Mouse (Mus musculus) 416B (cell line): Measurements from ENCODE around the gene Diras2.

ENCODE experiments used
- DNase-seq: peaks from one replicate; pipeline ENCODE4 v3.0.0; 2011; ENCODE audit warnings: low read depth

The Diras2 gene

DNA sequence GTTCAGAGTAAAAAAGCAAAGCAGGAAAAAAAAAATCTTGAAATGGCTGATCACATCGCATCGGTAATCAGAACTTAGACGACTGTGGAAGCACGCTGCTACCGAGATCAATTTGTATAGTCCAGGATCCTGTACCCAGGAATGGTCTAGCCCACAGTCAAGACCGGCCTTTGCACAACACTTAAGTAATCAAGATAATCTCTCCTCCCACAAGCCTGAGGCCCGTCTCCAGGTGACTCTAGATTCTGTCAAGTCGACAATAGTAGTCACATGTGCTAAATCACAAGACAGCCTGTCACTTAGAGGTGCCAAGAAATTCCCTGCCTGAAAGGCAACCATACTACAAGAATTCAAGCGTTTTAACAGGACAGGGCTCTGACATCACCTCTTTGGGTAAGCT, at the start of gene Diras2:
Gene Diras2, minus strand, starts transcription at position 159 of the 400 bp plus-strand sequence.
- no peak for DNase-seq

DNA sequence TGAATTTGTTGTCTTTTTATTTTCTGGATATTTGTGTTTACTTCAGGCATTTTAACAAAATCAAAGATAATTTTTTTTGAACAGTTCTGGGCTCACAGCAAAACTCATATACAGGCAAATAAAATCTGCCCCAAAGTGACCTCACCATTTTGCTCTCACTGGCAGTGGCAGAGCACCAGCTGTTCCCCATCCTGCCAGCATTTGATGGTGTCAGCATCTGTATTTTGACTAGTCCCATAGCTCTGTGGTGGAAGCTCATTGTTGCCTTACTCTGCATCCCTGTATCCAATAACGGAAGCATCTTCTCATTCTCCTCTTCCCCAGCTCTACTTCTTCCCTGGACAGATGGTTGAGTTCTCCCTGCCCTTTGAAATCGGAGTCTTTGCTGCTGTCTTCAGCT, 47.7 kb upstream of the Diras2 start:
- DNase-seq = no peak

- no peak for DNase-seq
Observed at GRCm38 (mm10) chr13:52577939-52578338, 46.9 kb upstream of the Diras2 start.

GRCm38 (mm10) chr13:52577326-52577920, 46.3 kb upstream of the Diras2 start:
- no peak for DNase-seq

DNA sequence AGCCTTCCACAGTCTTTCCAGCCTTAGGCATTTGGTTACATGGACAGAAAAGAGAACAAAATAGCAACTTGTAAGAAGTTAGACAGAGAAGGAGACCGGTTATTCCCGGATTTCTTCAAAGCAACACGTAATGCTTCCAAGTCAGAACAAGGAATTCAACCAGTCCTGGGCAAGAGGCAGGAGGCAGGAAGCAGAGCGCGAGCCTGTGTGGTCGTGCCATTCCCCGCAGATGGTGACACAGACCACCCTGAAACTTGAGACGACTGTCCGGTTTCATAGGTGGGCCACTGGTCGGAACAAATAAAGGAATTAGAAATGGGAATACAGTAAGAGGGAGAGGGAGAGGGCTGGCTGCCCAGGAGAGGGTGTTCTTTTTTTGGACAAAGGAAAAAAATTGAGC, 45.8 kb upstream of the Diras2 start:
- no peak for DNase-seq

DNA sequence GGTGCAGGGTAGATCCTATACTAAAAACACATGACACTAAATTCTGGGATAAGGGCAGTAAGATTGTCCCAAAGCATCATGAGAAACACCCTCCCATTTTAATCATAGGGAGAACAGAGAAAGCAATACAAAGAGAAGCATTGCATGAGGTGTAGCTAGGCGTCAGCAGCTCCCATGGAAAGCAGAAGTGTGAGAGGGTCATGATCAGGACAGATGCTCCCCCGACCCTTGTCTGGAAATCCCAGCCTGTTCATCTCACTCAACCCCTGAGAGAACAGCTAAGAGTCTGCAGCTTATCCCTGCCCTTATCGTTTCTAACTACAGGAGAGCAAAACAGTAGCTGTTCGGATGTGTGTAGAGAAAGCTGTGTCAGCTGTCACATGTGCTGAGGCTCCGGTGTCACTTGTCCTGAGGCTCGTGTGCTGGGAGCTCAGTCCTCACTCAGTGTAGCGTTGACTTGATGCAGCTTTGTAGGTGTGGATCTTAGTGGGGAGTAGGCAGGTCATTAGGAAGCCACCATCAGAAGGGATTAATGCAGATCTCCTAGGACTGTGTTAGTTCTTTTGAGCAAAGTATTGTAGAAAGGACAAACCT, 45.0 kb upstream of the Diras2 start:
- DNase-seq = no peak

- DNase-seq = no peak
Observed at GRCm38 (mm10) chr13:52575483-52575882, 44.4 kb upstream of the Diras2 start.

- DNase-seq = peak; percentile 46
Observed at GRCm38 (mm10) chr13:52574311-52574710, 43.2 kb upstream of the Diras2 start.

DNA sequence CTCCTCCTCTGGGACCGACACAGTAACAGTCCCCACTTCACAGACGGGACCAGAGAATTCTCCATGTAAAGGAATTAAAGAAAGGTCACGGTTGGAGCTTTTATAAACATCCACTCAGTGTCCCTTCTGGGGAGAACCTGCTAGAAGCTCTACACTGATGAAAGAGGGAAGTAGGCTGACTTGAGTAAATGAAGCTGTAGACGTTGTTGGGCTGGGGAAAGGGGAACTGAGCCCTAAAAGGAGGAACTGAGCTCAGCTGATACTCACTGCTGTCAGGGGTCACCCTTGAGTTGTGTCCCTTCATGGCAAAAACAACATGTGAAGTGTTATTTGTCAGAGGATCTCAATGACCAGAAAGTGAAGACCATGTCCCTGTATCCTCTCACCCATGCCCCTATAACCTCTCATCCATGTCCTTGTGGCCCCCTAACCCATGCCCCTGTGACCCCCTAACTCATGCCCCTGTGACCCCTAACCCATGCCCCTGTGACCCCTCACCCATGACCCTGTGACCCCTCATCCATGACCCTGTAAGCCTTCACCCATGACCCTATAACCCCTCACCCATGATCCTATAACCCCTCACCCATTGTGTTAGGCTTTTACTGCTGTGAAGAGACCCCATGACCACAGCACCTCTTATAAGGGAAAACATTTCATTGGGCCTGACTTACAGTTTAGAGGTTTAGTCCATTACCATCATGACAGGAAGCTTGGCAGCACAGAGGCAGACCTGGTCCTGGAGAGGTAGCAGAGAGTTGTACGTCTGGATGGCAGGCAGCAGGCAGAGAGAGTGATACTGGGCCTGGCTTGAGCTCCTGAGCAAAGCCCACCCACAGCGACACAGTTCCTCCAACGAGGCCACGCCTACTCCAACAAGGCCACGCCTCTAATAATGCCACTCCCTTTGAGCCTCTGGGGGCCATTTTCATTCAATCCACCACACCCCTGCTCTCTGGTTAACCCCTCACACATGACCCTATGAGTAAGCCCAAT, 41.7 kb upstream of the Diras2 start:
- DNase-seq = peak; percentile 85

- DNase-seq = peak; percentile 69
Observed at GRCm38 (mm10) chr13:52571591-52572384, 40.7 kb upstream of the Diras2 start.

DNA sequence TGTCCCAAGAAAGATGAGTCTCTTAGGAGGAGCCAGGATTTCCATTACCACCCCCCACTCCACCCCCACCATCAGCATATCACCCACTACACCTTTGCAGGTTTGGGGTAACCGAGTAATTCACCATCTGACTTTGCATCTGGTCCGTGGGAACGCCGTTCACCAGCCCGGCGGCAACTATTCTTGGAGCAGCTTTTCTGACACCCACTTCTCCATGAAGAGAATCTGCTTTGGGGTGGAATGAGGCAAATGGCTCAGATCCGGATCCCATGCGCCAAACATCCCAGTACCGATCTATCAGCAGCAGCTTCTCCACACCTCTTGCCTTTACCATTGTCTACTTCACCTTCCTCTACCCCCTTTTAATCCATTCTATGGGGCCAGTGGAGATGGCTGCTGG, 39.2 kb upstream of the Diras2 start:
- DNase-seq = no peak

DNA sequence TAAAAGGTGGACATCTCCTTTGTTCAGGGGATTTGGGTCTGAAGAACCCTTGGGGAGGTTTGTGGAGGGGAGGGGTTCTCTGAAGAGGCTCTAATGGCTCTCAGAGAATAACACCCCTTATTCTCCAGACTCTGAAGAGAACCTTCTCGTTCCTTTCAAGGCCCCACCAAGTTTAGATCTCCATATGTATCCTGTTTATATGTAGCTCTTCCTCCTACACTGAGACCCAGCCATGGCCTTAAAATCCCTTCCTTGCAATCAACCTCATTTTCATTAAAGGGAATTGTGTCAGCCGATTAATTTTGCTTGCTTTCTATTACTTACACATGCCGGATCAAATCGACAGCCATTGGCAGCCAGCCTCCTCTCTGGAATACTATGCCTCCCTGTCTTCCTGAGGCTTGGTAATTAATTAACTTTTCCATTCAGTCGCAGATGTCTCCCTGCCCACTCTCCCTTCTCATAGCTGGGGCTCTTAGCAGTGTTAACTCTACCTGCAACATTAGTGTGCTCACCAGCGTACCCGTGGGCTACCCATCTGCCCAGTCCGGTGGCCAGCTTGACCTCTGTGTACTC, 38.2 kb upstream of the Diras2 start:
- DNase-seq = no peak

DNA sequence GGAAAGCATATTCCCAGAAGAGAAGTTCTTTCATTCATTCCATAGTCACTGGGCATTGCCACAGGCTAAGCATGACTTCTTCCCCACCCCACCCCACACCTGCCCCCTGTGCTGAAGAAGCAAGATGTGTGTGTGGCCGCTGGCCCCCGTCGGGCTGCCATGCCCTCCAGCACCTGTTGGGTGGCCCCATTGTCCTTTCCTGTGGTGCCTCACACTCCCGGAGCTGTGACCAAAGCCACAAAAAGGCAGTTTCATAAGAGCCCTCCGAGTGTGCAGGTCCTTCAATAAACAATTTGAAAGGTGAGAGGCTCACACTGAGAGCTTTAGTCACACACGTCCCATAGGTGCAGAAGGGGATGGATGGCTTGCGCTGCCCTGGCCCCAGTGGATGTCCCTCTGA, 35.7 kb upstream of the Diras2 start:
- DNase-seq = peak; percentile 57

GRCm38 (mm10) chr13:52566188-52566760, 35.2 kb upstream of the Diras2 start:
- DNase-seq = peak; percentile 57

- DNase-seq = peak; percentile 65
Observed at GRCm38 (mm10) chr13:52565103-52565739, 34.1 kb upstream of the Diras2 start.

DNA sequence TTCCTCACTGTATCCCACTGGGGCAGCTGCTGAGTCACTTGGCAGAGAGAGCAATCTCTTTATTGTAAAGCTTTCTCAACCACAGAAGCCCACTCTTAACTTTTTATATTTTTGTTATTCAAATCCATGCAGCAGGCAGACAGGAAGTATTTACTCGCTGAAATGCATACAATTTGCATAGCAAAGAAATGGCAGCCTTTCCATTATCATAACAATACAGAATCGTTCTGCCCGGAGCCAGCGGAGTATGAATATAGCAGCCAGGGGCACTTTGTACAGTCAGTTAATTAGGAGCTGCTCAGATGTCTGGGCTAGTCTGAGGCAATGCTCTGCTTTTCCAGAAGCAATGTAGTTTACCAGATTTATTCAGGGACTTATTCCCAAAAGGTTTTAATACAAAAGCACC, 31.1 kb upstream of the Diras2 start:
- no peak for DNase-seq

DNA sequence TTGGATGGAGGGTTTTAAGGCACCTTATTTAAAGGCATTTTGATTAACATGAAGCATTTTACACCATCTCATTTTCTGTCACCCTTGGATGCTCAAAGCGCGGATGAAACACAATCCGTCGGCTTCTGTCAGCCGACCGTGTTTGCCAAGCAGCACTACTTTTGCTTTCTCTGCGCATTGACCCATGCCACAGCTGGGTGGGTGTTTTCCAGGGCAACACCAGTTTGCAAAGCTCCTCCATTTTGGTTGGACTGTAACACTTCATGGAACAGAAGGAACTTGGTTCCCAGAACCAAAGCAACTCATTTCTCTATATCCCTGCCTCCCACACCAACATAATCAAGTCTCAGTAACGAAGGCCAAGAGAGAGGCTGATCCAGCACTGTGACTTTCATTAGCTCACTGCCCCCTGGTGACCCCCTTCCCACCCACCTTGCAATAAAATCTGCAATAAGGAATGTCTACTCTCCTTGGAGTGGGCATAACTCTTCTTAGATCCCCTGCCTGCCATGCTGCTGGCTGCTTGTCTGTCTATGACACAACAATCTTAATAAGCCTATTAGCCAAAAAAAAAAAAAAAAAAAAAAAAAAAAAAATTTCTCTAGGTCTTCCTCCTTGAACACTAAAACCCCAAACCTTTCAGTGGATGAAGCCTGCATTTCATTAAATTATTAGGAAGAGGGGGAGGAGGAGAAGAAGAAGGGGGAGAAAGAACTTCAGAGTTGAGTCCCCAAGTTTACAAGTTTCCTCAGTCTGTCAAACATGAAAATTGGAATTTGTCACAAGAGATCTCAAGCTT, 30.5 kb upstream of the Diras2 start:
- DNase-seq = no peak

DNA sequence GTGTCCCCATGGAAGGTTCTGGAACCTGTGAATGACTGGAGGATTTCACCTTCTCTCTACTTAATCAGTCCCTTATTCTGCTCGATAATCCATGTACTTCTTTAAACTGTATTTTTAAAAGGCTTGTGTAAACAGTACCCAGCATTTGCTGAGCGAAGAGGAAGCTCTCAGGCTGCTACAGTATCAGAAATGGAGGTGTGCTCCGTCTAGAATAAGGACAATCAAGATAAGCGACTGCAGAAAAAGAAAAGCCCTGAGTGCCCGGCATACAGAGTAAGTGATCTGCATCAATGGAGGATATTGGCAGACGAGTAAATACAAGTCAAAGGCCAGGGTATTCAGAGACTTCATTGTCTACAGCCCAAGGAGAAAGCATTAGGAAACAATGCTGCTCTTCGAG, 26.3 kb upstream of the Diras2 start:
- no peak for DNase-seq

DNA sequence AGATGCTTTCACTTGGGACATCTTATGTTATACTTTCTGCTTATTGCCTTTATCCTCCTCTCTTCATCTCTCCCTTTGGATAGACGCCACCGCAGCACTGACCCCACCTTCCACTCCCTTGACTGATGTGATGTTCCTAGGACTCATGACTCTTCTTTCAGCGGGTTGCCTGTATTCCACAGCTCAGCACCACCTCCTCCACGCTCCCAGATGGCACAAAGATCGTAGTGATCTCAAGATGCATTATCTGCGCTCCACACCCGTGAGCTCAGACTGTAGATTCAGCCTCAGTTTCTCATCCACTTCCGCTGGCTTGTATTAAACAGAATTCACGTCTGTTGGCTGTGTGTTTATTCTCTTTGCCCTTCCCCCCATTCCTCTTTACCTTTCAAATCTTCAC, 23.6 kb upstream of the Diras2 start:
- DNase-seq = no peak
